Mouse (Mus musculus) liver, embryonic 15.5 days (tissue): ENCODE measurements around the gene Syt15. TPM values are rescaled to one million over a fixed set of nuclear protein-coding genes. Genes with fewer than 3 reads are reported as not detected.

ENCODE experiments used
- ATAC-seq: fragments of 200-750 bp; cut with Nextera tagmentation; 2 replicates; pipeline ENCODE4 v1.8.0; 2017; ENCODE audit warnings: moderate number of reproducible peaks, mild to moderate bottlenecking, moderate library complexity; ENCODE audit not compliant: insufficient read depth
- H3K27ac ChIP-seq: fragments of 300-500 bp; sonication (generic); replicated peaks from 2 replicates; pipeline ENCODE4 v1.5.1; 2015; ENCODE audit warnings: mild to moderate bottlenecking, inconsistent platforms
- H3K27me3 ChIP-seq: fragments of 300-500 bp; sonication (generic); 2 replicates; pipeline ENCODE4 v1.6.1; 2015; ENCODE audit warnings: mild to moderate bottlenecking, inconsistent platforms
- H3K36me3 ChIP-seq: fragments of 300-500 bp; sonication (generic); replicated peaks from 2 replicates; pipeline ENCODE4 v1.6.1; 2015; ENCODE audit warnings: moderate library complexity, mild to moderate bottlenecking, inconsistent platforms
- H3K4me1 ChIP-seq: fragments of 300-500 bp; sonication (generic); replicated peaks from 2 replicates; pipeline ENCODE4 v1.6.1; 2015; ENCODE audit warnings: inconsistent platforms
- H3K4me2 ChIP-seq: fragments of 300-500 bp; sonication (generic); 2 replicates; pipeline ENCODE4 v1.6.1; 2015; ENCODE audit warnings: moderate library complexity, mild to moderate bottlenecking, inconsistent platforms
- H3K4me3 ChIP-seq: fragments of 300-500 bp; sonication (generic); replicated peaks from 2 replicates; pipeline ENCODE4 v1.5.1; 2015; ENCODE audit warnings: mild to moderate bottlenecking, inconsistent platforms
- H3K9ac ChIP-seq: fragments of 300-500 bp; sonication (generic); 2 replicates; pipeline ENCODE4 v1.6.1; 2015; ENCODE audit warnings: moderate library complexity, mild to moderate bottlenecking, inconsistent platforms
- H3K9me3 ChIP-seq: fragments of 300-500 bp; sonication (generic); replicated peaks from 2 replicates; pipeline ENCODE4 v1.6.1; 2016; ENCODE audit warnings: inconsistent platforms
- WGBS: fragments of 180-500 bp; shearing (Covaris S2); methylation state at CpG from one replicate; pipeline ENCODE4 v1.1.7; 2015; ENCODE audit warnings: mixed read lengths; ENCODE audit not compliant: insufficient replicate concordance; 5-methylcytosine and 5-hydroxymethylcytosine counted together
- polyA plus RNA-seq: library from polyadenylated mRNA; unstranded; fragments of >200 nt; fragmentation: Nextera tagmentation; extraction: Ambion mirVana; gene quantifications from 2 replicates; pipeline ENCODE4 v1.2.1, GENCODE M21; 2015

The Syt15 gene
- polyA plus RNA-seq, 1 experiment from 2014 or later: 0.43 TPM

- no peak for ATAC-seq
- WGBS: 56% methylated on average over 6 of the region's 6 CpGs
- no peak overlapping the region for H3K27ac ChIP-seq
These were observed 11.4 kb upstream of the Syt15 start for GRCm38 (mm10) chr14:34207996-34208395.

GRCm38 (mm10) chr14:34208651-34209050, 10.7 kb upstream of the Syt15 start:
- WGBS: 44% methylated on average over 2 of the region's 2 CpGs
- no peaks in the 10 kb centered on the region for H3K9me3 ChIP-seq
- no peaks in the 10 kb centered on the region for H3K27me3 ChIP-seq
- H3K9ac ChIP-seq: no peak overlapping the region
- H3K4me3 ChIP-seq: no peak overlapping the region
- H3K36me3 ChIP-seq: no peaks in the 10 kb centered on the region
- no peak overlapping the region for H3K4me2 ChIP-seq
- no peak for ATAC-seq
- H3K4me1 ChIP-seq: no peaks in the 10 kb centered on the region
- no peak overlapping the region for H3K27ac ChIP-seq

More at GRCm38 (mm10) chr14:34207996-34208395, 11.4 kb upstream of the Syt15 start:
- no peak overlapping the region for H3K9ac ChIP-seq
- H3K4me1 ChIP-seq: no peaks in the 10 kb centered on the region
- no peaks in the 10 kb centered on the region for H3K9me3 ChIP-seq
- no peaks in the 10 kb centered on the region for H3K36me3 ChIP-seq
- H3K4me2 ChIP-seq: no peak overlapping the region
- peaks cover 2% of the 10 kb centered on the region; the same call in 1 of the 2 replicates for H3K27me3 ChIP-seq
- H3K4me3 ChIP-seq: no peak overlapping the region

- Histone ChIP-seq H3K4me2 (no peak overlapping the region), H3K36me3 (no peaks in the 10 kb centered on the region), H3K9me3 (no peaks in the 10 kb centered on the region), H3K9ac (no peak overlapping the region), H3K4me1 (no peaks in the 10 kb centered on the region), H3K27ac (no peak overlapping the region), H3K27me3 (no peaks in the 10 kb centered on the region), H3K4me3 (no peak overlapping the region)
- ATAC-seq: no peak
- 48% methylated on average over 4 of the region's 4 CpGs for WGBS
These were observed 10.3 kb upstream of the Syt15 start for GRCm38 (mm10) chr14:34209080-34209479.

GRCm38 (mm10) chr14:34209942-34210341, 9.5 kb upstream of the Syt15 start:
- Histone ChIP-seq H3K4me1 (no peaks in the 10 kb centered on the region), H3K9ac (no peak overlapping the region), H3K27ac (no peak overlapping the region), H3K27me3 (no peaks in the 10 kb centered on the region), H3K4me2 (no peak overlapping the region), H3K36me3 (no peaks in the 10 kb centered on the region), H3K4me3 (no peak overlapping the region), H3K9me3 (no peaks in the 10 kb centered on the region)
- ATAC-seq: no peak
- WGBS: 59% methylated on average over 4 of the region's 4 CpGs

- no peak overlapping the region for H3K4me2 ChIP-seq
- H3K36me3 ChIP-seq: no peaks in the 10 kb centered on the region
- H3K27ac ChIP-seq: no peak overlapping the region
- H3K9me3 ChIP-seq: no peaks in the 10 kb centered on the region
- ATAC-seq: no peak
- peaks cover 21% of the 10 kb centered on the region for H3K27me3 ChIP-seq
- no peak overlapping the region for H3K9ac ChIP-seq
- no peaks in the 10 kb centered on the region; the same call in 1 of the 2 replicates for H3K4me1 ChIP-seq
- H3K4me3 ChIP-seq: no peak overlapping the region
- WGBS: 47% methylated on average over 6 of the region's 6 CpGs
These were observed 3.8 kb upstream of the Syt15 start for GRCm38 (mm10) chr14:34215451-34216127.

GRCm38 (mm10) chr14:34219786-34220198, 397 bp downstream of the Syt15 start:
- Histone ChIP-seq H3K9ac (no peak overlapping the region), H3K27ac (no peak overlapping the region), H3K36me3 (no peaks in the 10 kb centered on the region), H3K4me2 (peak overlapping the region; percentile 55), H3K27me3 (peaks cover 28% of the 10 kb centered on the region), H3K4me1 (no peaks in the 10 kb centered on the region; the same call in 1 of the 2 replicates), H3K4me3 (peak overlapping the region; percentile 33), H3K9me3 (no peaks in the 10 kb centered on the region)
- 8% methylated on average over 29 of the region's 29 CpGs for WGBS
- ATAC-seq: no peak

GRCm38 (mm10) chr14:34220426-34220825, 1.0 kb downstream of the Syt15 start:
- H3K9ac ChIP-seq: no peak overlapping the region
- no peaks in the 10 kb centered on the region for H3K36me3 ChIP-seq
- H3K9me3 ChIP-seq: no peaks in the 10 kb centered on the region
- no peak for ATAC-seq
- H3K27ac ChIP-seq: no peak overlapping the region
- no peak overlapping the region for H3K4me2 ChIP-seq
- WGBS: 55% methylated on average over 5 of the region's 5 CpGs
- no peaks in the 10 kb centered on the region; the same call in 1 of the 2 replicates for H3K4me1 ChIP-seq
- no peak overlapping the region for H3K4me3 ChIP-seq
- H3K27me3 ChIP-seq: peaks cover 28% of the 10 kb centered on the region

- WGBS: 36% methylated on average over 5 of the region's 5 CpGs
- Histone ChIP-seq H3K27me3 (peaks cover 28% of the 10 kb centered on the region), H3K4me1 (no peaks in the 10 kb centered on the region), H3K4me3 (no peak overlapping the region), H3K36me3 (no peaks in the 10 kb centered on the region), H3K9ac (no peak overlapping the region), H3K4me2 (no peak overlapping the region), H3K27ac (no peak overlapping the region), H3K9me3 (no peaks in the 10 kb centered on the region)
- ATAC-seq: no peak
These were observed 2.2 kb downstream of the Syt15 start for GRCm38 (mm10) chr14:34221416-34222077.

GRCm38 (mm10) chr14:34223362-34223898, 4.0 kb downstream of the Syt15 start:
- ATAC-seq: no peak
- Histone ChIP-seq H3K27ac (no peak overlapping the region), H3K4me3 (no peak overlapping the region), H3K36me3 (no peaks in the 10 kb centered on the region), H3K27me3 (peaks cover 28% of the 10 kb centered on the region), H3K4me1 (no peaks in the 10 kb centered on the region), H3K9ac (no peak overlapping the region), H3K4me2 (no peak overlapping the region), H3K9me3 (no peaks in the 10 kb centered on the region)
- 34% methylated on average over 5 of the region's 5 CpGs for WGBS

GRCm38 (mm10) chr14:34225986-34226385, 6.6 kb downstream of the Syt15 start:
- ATAC-seq: no peak
- no peaks in the 10 kb centered on the region for H3K4me1 ChIP-seq
- no peak overlapping the region for H3K4me2 ChIP-seq
- 70% methylated on average over 9 of the region's 9 CpGs for WGBS
- no peaks in the 10 kb centered on the region for H3K9me3 ChIP-seq
- H3K36me3 ChIP-seq: no peaks in the 10 kb centered on the region
- H3K4me3 ChIP-seq: no peak overlapping the region
- no peak overlapping the region for H3K9ac ChIP-seq
- no peak overlapping the region for H3K27ac ChIP-seq
- H3K27me3 ChIP-seq: peaks cover 3% of the 10 kb centered on the region

- whole genome bisulfite sequencing: 55% methylated on average over 4 of the region's 4 CpGs
- Histone ChIP-seq H3K9me3 (no peaks in the 10 kb centered on the region), H3K4me1 (no peaks in the 10 kb centered on the region), H3K4me3 (no peak overlapping the region), H3K36me3 (no peaks in the 10 kb centered on the region), H3K27ac (no peak overlapping the region), H3K27me3 (no peaks in the 10 kb centered on the region), H3K4me2 (no peak overlapping the region), H3K9ac (no peak overlapping the region)
- ATAC-seq: no peak
These were observed 7.2 kb downstream of the Syt15 start for GRCm38 (mm10) chr14:34226566-34226965.
